Mouse (Mus musculus) bone marrow macrophage, adult 2 months (primary cell): ENCODE measurements around the gene Gadl1.

Experiments
- CTCF ChIP-seq: IDR thresholded peaks from 2 replicates; pipeline ENCODE4 v1.5.1; 2012; ENCODE audit warnings: low read depth, mild to moderate bottlenecking, low read length, moderate library complexity
- POLR2A ChIP-seq: IDR thresholded peaks from 2 replicates; pipeline ENCODE4 v1.6.1; 2012; ENCODE audit warnings: mild to moderate bottlenecking, low read depth, low read length, borderline replicate concordance

DNA sequence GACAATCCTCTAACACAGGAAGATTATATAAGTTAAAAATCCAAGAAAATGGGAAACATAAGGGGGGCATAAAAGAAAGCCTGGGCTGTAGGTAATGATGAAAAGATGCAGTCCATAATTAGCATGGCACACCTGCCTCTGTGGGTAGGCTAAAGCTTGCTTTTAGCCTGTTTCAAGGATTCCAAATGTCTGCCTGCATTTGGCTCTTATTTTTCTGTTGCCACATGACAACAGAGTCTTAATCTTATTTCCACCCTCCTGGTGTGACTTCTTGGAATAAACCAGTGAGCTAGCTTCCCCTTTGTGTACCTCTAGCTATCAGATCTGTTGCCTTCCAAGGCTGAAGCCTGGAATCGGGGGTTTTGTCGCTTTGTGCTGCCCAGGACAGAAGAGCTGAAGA lies 69.2 kb downstream of the Gadl1 start:
- no peak for TF ChIP-seq POLR2A
- no peak for TF ChIP-seq CTCF
